9 mouse cellular contexts compared by ENCODE assay signal in genomic region chr3:129223964-129224805, GRCm38 (mm10). TPM values are rescaled to one million over a fixed set of nuclear protein-coding genes. Genes with fewer than 3 reads are reported as not detected.
A peak's percentile ranks its signal among the peaks of the same experiment; 100 is the strongest.
DNase-seq lines count a peak whose midpoint lies in the region; ATAC-seq and TF ChIP-seq lines count a peak whose summit lies in the region.
"Had no signal": no experiment of that assay in that cellular context is flagged by ENCODE, and none has a peak within 500 bp of the region (broad histone marks: within the 10 kb centered on the region; RNA-seq: fewer than 3 reads in every experiment).

No protein-coding gene starts in this region.

- no peak overlapping the region for H3K4me3 ChIP-seq in lung, postnatal 0 days (ENCODE audit: low read depth, low read length)
- H3K4me3 ChIP-seq in embryonic facial prominence, embryonic 10.5 days = peak overlapping the region; percentile 38
- peak overlapping the region; percentile 10 for H3K4me3 ChIP-seq in kidney, adult 2 months (ENCODE audit: insufficient read depth, low read depth, low read length)

- no peak for TF ChIP-seq EP300 in lung, postnatal 0 days (IDR thresholded peaks at IDR 0.05)

- TF ChIP-seq POLR2A in kidney, adult 2 months (IDR thresholded peaks at IDR 0.05; ENCODE audit: low read depth, low read length) = no peak

- H3K27me3 ChIP-seq in lung, postnatal 0 days (replicated peaks; ENCODE audit: insufficient read depth, low read length) = peaks cover 61% of the 10 kb centered on the region
- H3K27me3 ChIP-seq in embryonic facial prominence, embryonic 10.5 days (replicated peaks; ENCODE audit: low read depth, poor library complexity, severe bottlenecking) = peaks cover 100% of the 10 kb centered on the region
- H3K27me3 ChIP-seq in kidney, adult 2 months (replicated peaks; ENCODE audit: control insufficient read depth, insufficient read depth, low read length) = peaks cover 5% of the 10 kb centered on the region; the same call in 1 of the 2 replicates

- ATAC-seq in lung, postnatal 0 days = no peak
- ATAC-seq: hindbrain, embryonic 16.5 days had no signal

- peak overlapping the region; percentile 2; the same call in 1 of the 2 replicates for H3K4me2 ChIP-seq in lung, postnatal 0 days (replicated peaks; ENCODE audit: low read depth, low read length)

- H3K36me3 ChIP-seq in lung, postnatal 0 days (ENCODE audit: insufficient read depth, low read length) = no peaks in the 10 kb centered on the region
- H3K36me3 ChIP-seq in embryonic facial prominence, embryonic 10.5 days (replicated peaks) = no peaks in the 10 kb centered on the region
- no peaks in the 10 kb centered on the region for H3K36me3 ChIP-seq in kidney, adult 2 months (ENCODE audit: control insufficient read depth, insufficient read depth, low read length)

- 2% methylated on average over 26 of the region's 26 CpGs for WGBS in lung, postnatal 0 days
- WGBS in embryonic facial prominence, embryonic 10.5 days = under 1% methylated on average over 26 of the region's 26 CpGs
- WGBS in kidney, adult 2 months = 3% methylated on average over 26 of the region's 26 CpGs

- H3K27ac ChIP-seq in lung, postnatal 0 days (ENCODE audit: low read length) = no peak overlapping the region
- peak overlapping the region; percentile 61 for H3K27ac ChIP-seq in embryonic facial prominence, embryonic 10.5 days (replicated peaks)
- H3K27ac ChIP-seq in kidney, adult 2 months (ENCODE audit: insufficient read depth, low read depth, low read length) = peak overlapping the region; percentile 42

- H3K4me1 ChIP-seq in lung, postnatal 0 days (ENCODE audit: insufficient read depth, low read depth, low read length) = no peaks in the 10 kb centered on the region
- H3K4me1 ChIP-seq in embryonic facial prominence, embryonic 10.5 days = peaks cover 43% of the 10 kb centered on the region
- no peaks in the 10 kb centered on the region; the same call in 1 of the 2 replicates for H3K4me1 ChIP-seq in kidney, adult 2 months (ENCODE audit: control insufficient read depth, insufficient read depth, low read length)

- no peak for TF ChIP-seq CTCF in lung, postnatal 0 days (IDR thresholded peaks at IDR 0.05)
- no peak for TF ChIP-seq CTCF in kidney, adult 2 months (conservative IDR thresholded peaks at IDR 0.05; ENCODE audit: insufficient read depth, insufficient read length, low read depth, low read length)

- no peak overlapping the region for H3K9ac ChIP-seq in lung, postnatal 0 days (replicated peaks; ENCODE audit: low read depth)

- no peak for DNase-seq in lung, postnatal 0 days (ENCODE audit: low spot score)
- no peak for DNase-seq in lung, adult 18-20 months
- DNase-seq in embryonic facial prominence, embryonic 10.5 days (ENCODE audit: low spot score) = peak; percentile 62
- peak; percentile 54 for DNase-seq in kidney, adult 2 months
- DNase-seq in retina, postnatal 1 day = peak; percentile 47
- no peak for DNase-seq in urinary bladder, postnatal 36 days (ENCODE audit: low spot score in 2 of 2)
- DNase-seq in spleen, adult 12 weeks (ENCODE audit: low spot score) = no peak
- DNase-seq: right cerebral cortex, adult 18-20 months had no signal

- no peaks in the 10 kb centered on the region for H3K9me3 ChIP-seq in lung, postnatal 0 days (ENCODE audit: low read length)
- no peaks in the 10 kb centered on the region for H3K9me3 ChIP-seq in embryonic facial prominence, embryonic 10.5 days

RNA-seq across cellular contexts. Expression of gene Pitx2, which starts 24.5 kb away (rescaled TPM):
- polyA plus RNA-seq in lung, postnatal 0 days (2015; fragmentation: Nextera tagmentation; extraction: Ambion mirVana) = 1.5 and 1.8 TPM in 2 replicates
- 41.4 and 43.8 TPM in 2 replicates for polyA plus RNA-seq in embryonic facial prominence, embryonic 10.5 days (2016; fragmentation: Nextera tagmentation; extraction: Ambion mirVana)
- 9.9 and 10.5 TPM in 2 replicates for polyA plus RNA-seq in kidney, adult 2 months (2012; rRNA removed)

Comparison
In these comparisons a context has a peak if more than half of its experiments do, and no peak if none do; other contexts are left out.
1. DNase-seq: peak in embryonic facial prominence, embryonic 10.5 days (single experiment), kidney, adult 2 months (single experiment) and retina, postnatal 1 day (single experiment); none in lung, postnatal 0 days (single experiment), lung, adult 18-20 months (0 of 2), urinary bladder, postnatal 36 days (0 of 2) and spleen, adult 12 weeks (single experiment).